Mouse (Mus musculus) G1E (cell line): ENCODE results near the gene Mdm4.

Experiments
- CTCF ChIP-seq: IDR thresholded peaks from 2 replicates; pipeline ENCODE4 v1.5.1; 2012; ENCODE audit warnings: low read depth, low read length, inconsistent platforms, mixed read lengths
- GATA2 ChIP-seq: IDR thresholded peaks from 2 replicates; pipeline ENCODE4 v1.6.1; 2012; ENCODE audit warnings: low read depth, low read length, inconsistent platforms, borderline replicate concordance
- TAL1 ChIP-seq: conservative IDR thresholded peaks from 2 replicates; pipeline ENCODE4 v1.6.1; 2012; ENCODE audit warnings: low read depth, low read length, inconsistent platforms, mixed read lengths

- TF ChIP-seq CTCF (no peak), TAL1 (no peak), GATA2 (no peak)
Observed at GRCm38 (mm10) chr1:133032981-133033315, 2.6 kb upstream of the Mdm4 start.
